Mouse (Mus musculus) stomach, embryonic 14.5 days (tissue): ENCODE results near the gene Tnr. TPM values are rescaled to one million over a fixed set of nuclear protein-coding genes. Genes with fewer than 3 reads are reported as not detected.

Source experiments
- ATAC-seq: fragments of 200-750 bp; cut with Nextera tagmentation; 2 replicates; pipeline ENCODE4 v1.8.0; 2017; ENCODE audit warnings: low read depth, moderate TSS enrichment; ENCODE audit not compliant: insufficient number of reproducible peaks, insufficient read depth, low FRiP score
- H3K27ac ChIP-seq: fragments of 300-500 bp; sonication (generic); 2 replicates; pipeline ENCODE4 v1.5.1; 2014; ENCODE audit warnings: mild to moderate bottlenecking, low read length, moderate library complexity, mixed read lengths
- H3K27me3 ChIP-seq: fragments of 300-500 bp; sonication (generic); 2 replicates; pipeline ENCODE4 v1.6.1; 2014; ENCODE audit warnings: low read length, control low read depth, mixed read lengths; ENCODE audit not compliant: control insufficient read depth, insufficient read depth
- H3K36me3 ChIP-seq: fragments of 300-500 bp; sonication (generic); 2 replicates; pipeline ENCODE4 v1.6.1; 2014; ENCODE audit warnings: mild to moderate bottlenecking, control low read depth, low read length, moderate library complexity, mixed read lengths; ENCODE audit not compliant: control insufficient read depth, insufficient read depth
- H3K4me1 ChIP-seq: fragments of 300-500 bp; sonication (generic); 2 replicates; pipeline ENCODE4 v1.6.1; 2014; ENCODE audit warnings: low read length, control low read depth, mixed read lengths; ENCODE audit not compliant: control insufficient read depth, insufficient read depth
- H3K4me2 ChIP-seq: fragments of 300-500 bp; sonication (generic); replicated peaks from 2 replicates; pipeline ENCODE4 v1.6.1; 2014; ENCODE audit warnings: low read depth, low read length, control low read depth
- H3K4me3 ChIP-seq: fragments of 300-500 bp; sonication (generic); 2 replicates; pipeline ENCODE4 v1.5.1; 2014; ENCODE audit warnings: low read depth, low read length, control low read depth
- H3K9ac ChIP-seq: fragments of 300-500 bp; sonication (generic); replicated peaks from 2 replicates; pipeline ENCODE4 v1.6.1; 2014; ENCODE audit warnings: low read depth, mild to moderate bottlenecking, control low read depth, low read length, moderate library complexity, mixed read lengths
- H3K9me3 ChIP-seq: fragments of 300-500 bp; sonication (generic); 2 replicates; pipeline ENCODE4 v1.6.1; 2016; ENCODE audit warnings: low read depth, low read length, control low read depth; ENCODE audit not compliant: control insufficient read depth
- WGBS: fragments of 180-500 bp; shearing (Covaris S2); extraction: QIAGEN DNeasy Blood & Tissue Kit; methylation state at CpG from one replicate; pipeline ENCODE4 v1.1.7; 2014; 5-methylcytosine and 5-hydroxymethylcytosine counted together
- polyA plus RNA-seq: library from polyadenylated mRNA; unstranded; fragments of >200 nt; fragmentation: Nextera tagmentation; extraction: Ambion mirVana; gene quantifications from 2 replicates; pipeline ENCODE4 v1.2.1, GENCODE M21; 2014

Tnr gene
- polyA plus RNA-seq, 1 experiment from 2014 or later, result 0.61 TPM

DNA sequence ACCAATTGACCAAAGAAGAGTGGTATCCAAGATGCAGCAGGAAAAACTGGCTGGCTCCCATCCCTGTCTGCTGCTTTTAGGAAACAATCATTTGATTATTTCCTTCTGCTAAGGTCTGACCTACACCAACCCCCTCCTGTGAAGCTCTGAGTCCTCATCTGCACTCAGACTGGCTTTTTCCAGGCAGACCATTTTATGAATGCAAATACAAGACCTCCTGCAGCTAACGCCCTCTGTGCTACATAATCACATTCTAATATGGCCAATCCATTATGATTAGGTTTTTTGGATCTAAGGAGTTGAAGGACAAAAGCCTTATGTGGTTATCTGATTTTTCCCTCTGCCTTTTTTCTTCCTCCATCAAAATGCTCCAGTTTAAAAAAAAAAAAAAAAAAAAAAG, 342.1 kb downstream of the Tnr start:
- H3K4me3 ChIP-seq, result no peak overlapping the region
- H3K9ac ChIP-seq, result no peak overlapping the region
- H3K27ac ChIP-seq, result no peak overlapping the region
- WGBS, result 57% methylated on average over 1 of the region's 1 CpGs
- no peaks in the 10 kb centered on the region for H3K36me3 ChIP-seq
- H3K9me3 ChIP-seq, result no peaks in the 10 kb centered on the region
- no peak overlapping the region for H3K4me2 ChIP-seq
- H3K27me3 ChIP-seq, result no peaks in the 10 kb centered on the region
- no peaks in the 10 kb centered on the region for H3K4me1 ChIP-seq
- no peak for ATAC-seq

DNA sequence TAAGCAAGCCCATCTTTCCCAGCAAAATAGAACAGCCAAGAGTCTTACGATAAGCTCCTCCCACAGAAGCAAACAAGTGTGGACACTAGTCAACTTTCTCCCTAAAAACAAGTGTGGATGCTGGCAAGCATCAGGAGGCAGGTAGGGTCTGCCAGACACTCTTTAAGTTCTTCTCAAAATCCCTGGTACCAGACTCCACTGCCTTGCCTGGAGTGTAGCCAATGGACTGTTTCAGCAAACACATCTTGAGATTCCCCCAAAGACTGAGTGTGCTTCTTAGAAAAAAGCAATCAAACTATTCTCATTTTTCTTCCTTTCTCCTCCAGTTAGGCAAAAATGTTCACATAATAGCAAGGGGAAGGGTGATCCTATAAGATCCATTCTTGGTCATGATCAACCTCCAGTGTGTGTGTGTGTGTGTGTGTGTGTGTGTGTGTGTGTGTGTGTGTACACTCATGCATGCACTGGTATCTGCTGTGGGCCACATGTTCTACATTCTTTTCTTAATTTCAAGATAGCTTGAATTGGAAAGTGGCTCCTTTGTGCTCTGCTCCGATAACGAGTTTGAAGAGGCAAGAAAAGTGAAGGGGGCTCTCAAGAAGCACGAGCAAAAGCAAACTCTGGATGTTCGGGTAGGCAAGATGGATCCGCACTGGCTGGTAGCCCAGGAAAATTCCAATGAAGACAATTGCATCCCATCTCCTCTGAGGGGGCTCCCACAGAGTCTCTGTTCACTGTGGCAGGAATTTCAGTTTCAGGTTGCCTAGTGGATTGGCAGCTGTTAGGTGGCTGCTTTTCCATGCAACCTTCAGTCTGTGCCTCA, 346.3 kb downstream of the Tnr start:
- no peak for ATAC-seq
- Histone ChIP-seq H3K4me3 (no peak overlapping the region), H3K4me1 (no peaks in the 10 kb centered on the region), H3K36me3 (no peaks in the 10 kb centered on the region), H3K27me3 (no peaks in the 10 kb centered on the region), H3K27ac (no peak overlapping the region), H3K9ac (no peak overlapping the region), H3K9me3 (no peaks in the 10 kb centered on the region), H3K4me2 (no peak overlapping the region)
- WGBS, result 75% methylated on average over 6 of the region's 6 CpGs

DNA sequence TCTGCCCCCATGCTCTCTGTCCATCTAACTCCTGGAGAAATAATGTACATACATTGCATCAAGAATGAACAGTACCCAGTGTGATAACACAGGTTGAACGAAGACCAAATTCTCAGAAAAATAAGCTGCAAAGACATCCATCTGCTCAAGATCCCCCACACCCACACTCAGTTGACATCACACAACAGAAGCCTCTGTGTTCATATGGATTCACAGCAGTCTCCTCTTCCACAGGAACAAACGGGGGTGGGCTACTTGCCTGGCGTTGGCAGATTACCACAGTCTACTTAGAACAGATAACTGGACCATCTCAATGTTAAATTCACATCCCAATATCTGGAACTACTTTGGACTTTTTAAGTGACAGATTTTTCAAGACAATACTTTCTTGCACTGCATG, 349.3 kb downstream of the Tnr start:
- no peaks in the 10 kb centered on the region for H3K36me3 ChIP-seq
- H3K4me3 ChIP-seq, result no peak overlapping the region
- H3K4me2 ChIP-seq, result no peak overlapping the region
- no peaks in the 10 kb centered on the region for H3K27me3 ChIP-seq
- H3K9me3 ChIP-seq, result no peaks in the 10 kb centered on the region
- H3K9ac ChIP-seq, result no peak overlapping the region
- 84% methylated on average over 3 of the region's 3 CpGs for WGBS
- H3K27ac ChIP-seq, result no peak overlapping the region
- ATAC-seq, result no peak
- H3K4me1 ChIP-seq, result no peaks in the 10 kb centered on the region

DNA sequence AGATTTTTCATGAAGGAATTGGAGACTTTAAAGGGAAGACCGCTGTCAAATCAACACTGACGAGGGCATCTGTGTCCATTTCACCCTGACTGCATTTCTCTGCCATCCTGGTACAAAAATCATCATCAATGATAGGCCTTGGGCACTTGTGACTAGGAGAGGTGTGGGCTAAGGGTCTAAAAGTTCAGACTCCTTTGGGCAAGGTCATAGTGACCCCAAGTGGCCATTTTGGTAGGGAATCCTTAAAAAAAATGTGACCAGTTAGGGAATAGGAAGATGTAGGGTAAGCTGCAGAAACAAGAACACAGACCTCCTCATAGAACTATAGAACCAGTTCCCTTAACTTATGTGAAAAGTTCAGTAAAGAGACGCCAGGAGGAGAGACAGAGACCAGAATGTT, 355.1 kb downstream of the Tnr start:
- Histone ChIP-seq H3K4me1 (no peaks in the 10 kb centered on the region), H3K27me3 (no peaks in the 10 kb centered on the region), H3K4me2 (no peak overlapping the region), H3K36me3 (no peaks in the 10 kb centered on the region), H3K9me3 (no peaks in the 10 kb centered on the region), H3K4me3 (no peak overlapping the region), H3K27ac (no peak overlapping the region), H3K9ac (no peak overlapping the region)
- no peak for ATAC-seq
- WGBS, result 55% methylated on average over 3 of the region's 3 CpGs

DNA sequence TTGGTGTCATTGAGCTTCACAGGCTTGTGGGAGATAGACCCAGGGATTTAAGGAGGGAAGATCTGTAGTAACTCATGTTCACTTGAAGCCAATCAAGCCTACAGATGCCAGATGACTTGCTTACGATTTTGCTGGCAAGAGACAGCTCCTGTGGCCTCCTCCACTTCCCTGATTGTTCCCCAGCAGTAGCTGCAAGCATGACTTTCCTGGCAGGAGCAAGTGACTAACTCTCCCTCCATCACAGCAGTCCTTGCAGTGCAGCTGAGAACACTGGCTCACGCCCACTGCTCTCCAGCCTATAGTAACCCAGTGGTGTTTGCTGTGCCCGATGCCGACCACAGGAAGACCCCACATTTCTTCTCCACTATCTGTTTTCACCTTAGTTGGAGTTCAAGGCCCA, 356.3 kb downstream of the Tnr start:
- Histone ChIP-seq H3K27ac (no peak overlapping the region), H3K36me3 (no peaks in the 10 kb centered on the region), H3K4me3 (no peak overlapping the region), H3K9ac (no peak overlapping the region), H3K4me1 (no peaks in the 10 kb centered on the region), H3K4me2 (no peak overlapping the region), H3K9me3 (no peaks in the 10 kb centered on the region), H3K27me3 (no peaks in the 10 kb centered on the region)
- no peak for ATAC-seq
- 75% methylated on average over 4 of the region's 4 CpGs for WGBS

DNA sequence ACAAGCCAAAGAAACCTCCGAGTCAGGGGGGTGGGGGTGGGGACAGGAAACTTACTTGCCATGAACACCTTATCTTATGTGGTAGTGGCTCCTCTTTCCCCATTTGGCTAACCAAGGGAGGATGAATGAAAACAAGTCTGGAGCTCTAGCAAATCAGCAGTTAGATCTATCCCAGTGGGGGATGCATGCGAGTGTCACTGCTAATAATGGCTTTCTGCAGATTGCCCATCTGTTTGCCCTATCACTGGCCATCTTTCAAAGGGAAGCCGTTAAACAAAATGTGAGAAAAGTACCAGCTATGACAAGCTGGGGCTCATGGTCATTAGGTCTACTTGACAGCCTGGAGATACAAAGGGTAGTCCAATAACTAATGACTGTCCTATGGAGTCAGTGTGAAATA, 361.9 kb downstream of the Tnr start:
- 43% methylated on average over 3 of the region's 3 CpGs for WGBS
- H3K9ac ChIP-seq, result no peak overlapping the region
- no peak overlapping the region for H3K4me2 ChIP-seq
- H3K27ac ChIP-seq, result no peak overlapping the region
- H3K4me1 ChIP-seq, result no peaks in the 10 kb centered on the region
- H3K9me3 ChIP-seq, result no peaks in the 10 kb centered on the region
- H3K4me3 ChIP-seq, result no peak overlapping the region
- H3K36me3 ChIP-seq, result no peaks in the 10 kb centered on the region
- no peak for ATAC-seq
- no peaks in the 10 kb centered on the region for H3K27me3 ChIP-seq

DNA sequence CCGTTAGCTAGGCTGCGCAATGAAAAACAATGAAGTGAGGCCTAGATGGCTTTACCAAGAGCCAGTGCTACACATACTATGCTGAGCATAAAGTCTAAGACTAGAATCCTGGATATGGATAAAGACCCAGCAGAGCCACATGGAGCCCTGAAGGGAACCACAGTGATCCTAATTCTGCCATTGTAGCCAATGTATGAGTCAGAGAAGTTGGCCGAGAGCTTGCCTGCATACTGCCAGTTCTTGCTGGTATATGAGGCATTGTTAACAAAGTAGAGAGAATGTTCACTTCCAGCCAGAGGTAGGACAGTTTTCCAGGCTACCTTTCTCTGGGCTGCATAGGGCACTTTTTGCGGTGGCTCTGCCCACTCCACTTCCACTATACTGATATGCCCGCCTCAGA, 365.0 kb downstream of the Tnr start:
- 93% methylated on average over 5 of the region's 5 CpGs for WGBS
- Histone ChIP-seq H3K27me3 (no peaks in the 10 kb centered on the region), H3K36me3 (no peaks in the 10 kb centered on the region), H3K27ac (no peak overlapping the region), H3K4me2 (no peak overlapping the region), H3K4me3 (no peak overlapping the region), H3K9me3 (no peaks in the 10 kb centered on the region), H3K9ac (no peak overlapping the region), H3K4me1 (no peaks in the 10 kb centered on the region)
- no peak for ATAC-seq

DNA sequence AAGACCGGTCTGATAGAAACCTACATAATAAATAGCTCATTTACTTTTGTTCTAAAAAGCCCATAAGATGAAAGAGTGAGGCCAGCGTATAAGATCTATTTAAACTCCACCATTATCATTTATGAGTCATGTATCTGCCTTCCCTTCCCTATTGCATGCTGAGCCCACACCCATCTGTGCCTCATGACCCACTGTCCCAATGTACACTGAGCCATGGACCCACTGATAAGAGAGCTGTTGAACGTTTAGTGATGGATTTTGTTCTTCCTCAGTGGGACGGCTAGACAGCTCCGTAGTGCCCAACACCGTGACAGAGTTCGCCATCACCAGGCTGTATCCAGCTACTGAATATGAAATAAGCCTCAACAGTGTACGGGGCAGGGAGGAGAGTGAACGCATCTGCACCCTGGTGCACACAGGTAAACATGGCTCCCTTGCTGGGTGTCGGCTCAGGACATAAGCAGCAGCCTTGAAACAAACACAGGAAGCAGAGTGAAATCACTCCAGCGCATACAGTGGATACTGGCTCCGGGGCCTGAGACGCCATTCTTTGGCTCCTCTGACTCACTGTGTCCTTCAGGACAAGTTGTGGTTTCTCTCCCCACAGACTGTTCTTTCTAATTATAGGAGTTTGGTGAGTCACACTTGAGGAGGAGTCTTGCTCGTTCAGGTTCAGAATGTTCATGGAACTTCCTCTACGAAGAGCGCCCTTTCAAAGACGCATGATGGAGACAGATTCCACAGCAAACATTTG, 365.6 kb downstream of the Tnr start:
- ATAC-seq, result no peak
- WGBS, result 83% methylated on average over 17 of the region's 17 CpGs
- Histone ChIP-seq H3K4me2 (no peak overlapping the region), H3K4me3 (no peak overlapping the region), H3K9me3 (no peaks in the 10 kb centered on the region), H3K27me3 (no peaks in the 10 kb centered on the region), H3K27ac (no peak overlapping the region), H3K36me3 (no peaks in the 10 kb centered on the region), H3K9ac (no peak overlapping the region), H3K4me1 (no peaks in the 10 kb centered on the region)
